Mouse (Mus musculus) NIH3T3 (cell line): ENCODE data around the gene Csf2rb2.
"Not testable (repeated sequence)": the region's sequence is repeated elsewhere in the genome, so short reads cannot be mapped to it uniquely, and the experiment has no call there.

Experiments used
- DNase-seq: peaks from one replicate; pipeline ENCODE4 v3.0.0-alpha.2; 2012; ENCODE audit warnings: low read depth

The Csf2rb2 gene

GRCm38 (mm10) chr15:78305341-78305933 lies at the start of gene Csf2rb2:
Gene Csf2rb2, minus strand, starts transcription at chr15:78305721.
- DNase-seq = no peak

GRCm38 (mm10) chr15:78354958-78355357 lies 49.4 kb upstream of the Csf2rb2 start:
- DNase-seq = peak; percentile 76

GRCm38 (mm10) chr15:78351586-78352165 lies 46.2 kb upstream of the Csf2rb2 start:
- DNase-seq = peak; percentile 22

GRCm38 (mm10) chr15:78344567-78344966 lies 39.0 kb upstream of the Csf2rb2 start:
- no peak for DNase-seq

GRCm38 (mm10) chr15:78343683-78344082 lies 38.2 kb upstream of the Csf2rb2 start:
- no peak for DNase-seq

- not testable (repeated sequence) for DNase-seq
These were observed 35.4 kb upstream of the Csf2rb2 start for GRCm38 (mm10) chr15:78340919-78341318.

- DNase-seq = peak; percentile 79
These were observed 34.3 kb upstream of the Csf2rb2 start for GRCm38 (mm10) chr15:78339627-78340423.

- no peak for DNase-seq
These were observed 28.9 kb upstream of the Csf2rb2 start for GRCm38 (mm10) chr15:78334380-78334779.

GRCm38 (mm10) chr15:78332981-78333380 lies 27.5 kb upstream of the Csf2rb2 start:
- no peak for DNase-seq

GRCm38 (mm10) chr15:78331523-78332340 lies 26.2 kb upstream of the Csf2rb2 start:
- DNase-seq = no peak

- peak; percentile 80 for DNase-seq
These were observed 25.2 kb upstream of the Csf2rb2 start for GRCm38 (mm10) chr15:78330706-78331105.

GRCm38 (mm10) chr15:78329972-78330371 lies 24.5 kb upstream of the Csf2rb2 start:
- not testable (repeated sequence) for DNase-seq

- no peak for DNase-seq
These were observed 23.1 kb upstream of the Csf2rb2 start for GRCm38 (mm10) chr15:78328520-78329097.

GRCm38 (mm10) chr15:78327753-78328341 lies 22.3 kb upstream of the Csf2rb2 start:
- DNase-seq = not testable (repeated sequence)

- DNase-seq = no peak
These were observed 21.2 kb upstream of the Csf2rb2 start for GRCm38 (mm10) chr15:78326747-78327146.

GRCm38 (mm10) chr15:78325671-78326339 lies 20.3 kb upstream of the Csf2rb2 start, which contains the start of gene Csf2rb:
Gene Csf2rb, plus strand, starts transcription at chr15:78325752.
- no peak for DNase-seq

- DNase-seq = no peak
These were observed 18.8 kb upstream of the Csf2rb2 start for GRCm38 (mm10) chr15:78324294-78324693.

- DNase-seq = no peak
These were observed 17.8 kb upstream of the Csf2rb2 start for GRCm38 (mm10) chr15:78323366-78323765.

- peak; percentile 85 for DNase-seq
These were observed 15.4 kb upstream of the Csf2rb2 start for GRCm38 (mm10) chr15:78320825-78321496.
